Mouse (Mus musculus): ENCODE measurements at regions not wholly inside any gene's neighbourhood (a gene's known extent, or its start where the extent isn't known, plus 50 kb on each side); places are given as distances from the start of the nearest gene placed in this dataset.

- Histone ChIP-seq H3K4me3 (ENCODE audit: insufficient read depth, low read length) (no peak overlapping the region), H3K27ac (ENCODE audit: insufficient read depth, low read length) (no peak overlapping the region), H3K4me1 (ENCODE audit: control insufficient read depth, insufficient read depth, low read length) (no peaks in the 10 kb centered on the region)
- TF ChIP-seq CTCF (IDR thresholded peaks at IDR 0.05; ENCODE audit: borderline replicate concordance, insufficient read depth, low read length), result no peak
- TF ChIP-seq POLR2A (IDR thresholded peaks at IDR 0.05; ENCODE audit: low read depth, low read length), result no peak
These were observed 342.6 kb downstream of the Gm49356 start for GRCm38 (mm10) chr15:59231703-59232102.

GRCm38 (mm10) chr15:59232290-59232689, 343.2 kb downstream of the Gm49356 start:
- TF ChIP-seq CTCF (IDR thresholded peaks at IDR 0.05; ENCODE audit: borderline replicate concordance, insufficient read depth, low read length) (no peak), POLR2A (IDR thresholded peaks at IDR 0.05; ENCODE audit: low read depth, low read length) (no peak)
- Histone ChIP-seq H3K4me1 (ENCODE audit: control insufficient read depth, insufficient read depth, low read length) (no peaks in the 10 kb centered on the region), H3K4me3 (ENCODE audit: insufficient read depth, low read length) (no peak overlapping the region), H3K27ac (ENCODE audit: insufficient read depth, low read length) (no peak overlapping the region)

GRCm38 (mm10) chr15:59237446-59238161, 348.5 kb downstream of the Gm49356 start:
- TF ChIP-seq POLR2A (IDR thresholded peaks at IDR 0.05; ENCODE audit: low read depth, low read length), result no peak
- H3K27ac ChIP-seq (ENCODE audit: insufficient read depth, low read length), result no peak overlapping the region
- H3K4me3 ChIP-seq (ENCODE audit: insufficient read depth, low read length), result no peak overlapping the region
- no peaks in the 10 kb centered on the region for H3K4me1 ChIP-seq (ENCODE audit: control insufficient read depth, insufficient read depth, low read length)

GRCm38 (mm10) chr15:59241752-59242151, 352.7 kb downstream of the Gm49356 start:
- no peak for TF ChIP-seq POLR2A (IDR thresholded peaks at IDR 0.05; ENCODE audit: low read depth, low read length)
- no peak for TF ChIP-seq CTCF (IDR thresholded peaks at IDR 0.05; ENCODE audit: borderline replicate concordance, insufficient read depth, low read length)
- Histone ChIP-seq H3K4me3 (ENCODE audit: insufficient read depth, low read length) (no peak overlapping the region), H3K4me1 (ENCODE audit: control insufficient read depth, insufficient read depth, low read length) (no peaks in the 10 kb centered on the region), H3K27ac (ENCODE audit: insufficient read depth, low read length) (no peak overlapping the region)

- Histone ChIP-seq H3K4me1 (ENCODE audit: control insufficient read depth, insufficient read depth, low read length) (no peaks in the 10 kb centered on the region), H3K4me3 (ENCODE audit: insufficient read depth, low read length) (no peak overlapping the region), H3K27ac (ENCODE audit: insufficient read depth, low read length) (no peak overlapping the region)
- TF ChIP-seq POLR2A (IDR thresholded peaks at IDR 0.05; ENCODE audit: low read depth, low read length) (no peak), CTCF (IDR thresholded peaks at IDR 0.05; ENCODE audit: borderline replicate concordance, insufficient read depth, low read length) (no peak)
These were observed 357.0 kb downstream of the Gm49356 start for GRCm38 (mm10) chr15:59245927-59246649.

- H3K4me1 ChIP-seq (ENCODE audit: control insufficient read depth, insufficient read depth, low read length), result no peaks in the 10 kb centered on the region
- no peak overlapping the region for H3K4me3 ChIP-seq (ENCODE audit: insufficient read depth, low read length)
- H3K27ac ChIP-seq (ENCODE audit: insufficient read depth, low read length), result no peak overlapping the region
- no peak for TF ChIP-seq POLR2A (IDR thresholded peaks at IDR 0.05; ENCODE audit: low read depth, low read length)
- no peak for TF ChIP-seq CTCF (IDR thresholded peaks at IDR 0.05; ENCODE audit: borderline replicate concordance, insufficient read depth, low read length)
These were observed 359.6 kb downstream of the Gm49356 start for GRCm38 (mm10) chr15:59248477-59249260.

- H3K27ac ChIP-seq (ENCODE audit: insufficient read depth, low read length), result no peak overlapping the region
These were observed 372.3 kb downstream of the Gm49356 start for GRCm38 (mm10) chr15:59261380-59261779.

GRCm38 (mm10) chr15:59262380-59262779, 373.3 kb downstream of the Gm49356 start:
- Histone ChIP-seq H3K27ac (ENCODE audit: insufficient read depth, low read length) (no peak overlapping the region), H3K4me1 (ENCODE audit: control insufficient read depth, insufficient read depth, low read length) (no peaks in the 10 kb centered on the region), H3K4me3 (ENCODE audit: insufficient read depth, low read length) (no peak overlapping the region)
- TF ChIP-seq CTCF (IDR thresholded peaks at IDR 0.05; ENCODE audit: borderline replicate concordance, insufficient read depth, low read length) (no peak), POLR2A (IDR thresholded peaks at IDR 0.05; ENCODE audit: low read depth, low read length) (no peak)

More at GRCm38 (mm10) chr15:59261380-59261779, 372.3 kb downstream of the Gm49356 start:
- Histone ChIP-seq H3K4me1 (ENCODE audit: control insufficient read depth, insufficient read depth, low read length) (no peaks in the 10 kb centered on the region), H3K4me3 (ENCODE audit: insufficient read depth, low read length) (no peak overlapping the region)
- TF ChIP-seq CTCF (IDR thresholded peaks at IDR 0.05; ENCODE audit: borderline replicate concordance, insufficient read depth, low read length) (no peak), POLR2A (IDR thresholded peaks at IDR 0.05; ENCODE audit: low read depth, low read length) (no peak)

GRCm38 (mm10) chr15:59263433-59264328, 374.6 kb downstream of the Gm49356 start:
- TF ChIP-seq CTCF (IDR thresholded peaks at IDR 0.05; ENCODE audit: borderline replicate concordance, insufficient read depth, low read length), result no peak
- TF ChIP-seq POLR2A (IDR thresholded peaks at IDR 0.05; ENCODE audit: low read depth, low read length), result no peak
- peak overlapping the region; percentile 27; the same call in 1 of the 2 replicates for H3K27ac ChIP-seq (ENCODE audit: insufficient read depth, low read length)
- H3K4me3 ChIP-seq (ENCODE audit: insufficient read depth, low read length), result no peak overlapping the region
- no peaks in the 10 kb centered on the region for H3K4me1 ChIP-seq (ENCODE audit: control insufficient read depth, insufficient read depth, low read length)
